Mouse (Mus musculus) lung, postnatal 14 days (tissue): ENCODE results near the gene Olfr1.

ENCODE experiments used
- DNase-seq: peaks from one replicate; pipeline ENCODE4 v3.0.0; 2021

Gene Olfr1

GRCm38 (mm10) chr11:73399514-73399913 is at the start of gene Olfr1:
Gene Olfr1, minus strand, starts transcription at chr11:73399614.
- no peak for DNase-seq

GRCm38 (mm10) chr11:73428377-73428776 is 29.0 kb upstream of the Olfr1 start, which contains the start of gene Olfr378:
Gene Olfr378, minus strand, starts transcription at chr11:73428477.
- DNase-seq = no peak

GRCm38 (mm10) chr11:73395374-73395773 is 4.0 kb downstream of the Olfr1 start:
- no peak for DNase-seq

GRCm38 (mm10) chr11:73370946-73371345 is 28.5 kb downstream of the Olfr1 start, which contains the start of gene Olfr376:
Gene Olfr376, plus strand, starts transcription at chr11:73371246.
- no peak for DNase-seq

- no peak for DNase-seq
Observed at GRCm38 (mm10) chr11:73350483-73350882, 48.9 kb downstream of the Olfr1 start, which contains the start of gene Olfr20. Gene Olfr20, plus strand, starts transcription at chr11:73350783.
